Mouse (Mus musculus) forebrain, embryonic 13.5 days (tissue): ENCODE results near the gene Shisa8. TPM values are rescaled to one million over a fixed set of nuclear protein-coding genes. Genes with fewer than 3 reads are reported as not detected.

Experiments
- ATAC-seq: fragments of 200-750 bp; cut with Nextera tagmentation; 2 replicates; pipeline ENCODE4 v1.8.0; 2017
- H3K27ac ChIP-seq: fragments of 300-500 bp; sonication (generic); 2 replicates; pipeline ENCODE4 v1.5.1; 2015; ENCODE audit warnings: inconsistent platforms, mild to moderate bottlenecking, moderate library complexity
- H3K27me3 ChIP-seq: fragments of 300-500 bp; sonication (generic); 2 replicates; pipeline ENCODE4 v1.6.1; 2015; ENCODE audit warnings: mild to moderate bottlenecking, inconsistent platforms
- H3K36me3 ChIP-seq: fragments of 300-500 bp; sonication (generic); 2 replicates; pipeline ENCODE4 v1.6.1; 2015; ENCODE audit warnings: mild to moderate bottlenecking, inconsistent platforms; ENCODE audit not compliant: poor library complexity, severe bottlenecking
- H3K4me1 ChIP-seq: fragments of 300-500 bp; sonication (generic); 2 replicates; pipeline ENCODE4 v1.6.1; 2015; ENCODE audit warnings: inconsistent platforms
- H3K4me2 ChIP-seq: fragments of 300-500 bp; sonication (generic); 2 replicates; pipeline ENCODE4 v1.6.1; 2015; ENCODE audit warnings: inconsistent platforms, mild to moderate bottlenecking, moderate library complexity
- H3K4me3 ChIP-seq: fragments of 300-500 bp; sonication (generic); 2 replicates; pipeline ENCODE4 v1.5.1; 2015; ENCODE audit warnings: mild to moderate bottlenecking, inconsistent platforms
- H3K9ac ChIP-seq: fragments of 300-500 bp; sonication (generic); 2 replicates; pipeline ENCODE4 v1.6.1; 2015; ENCODE audit warnings: mild to moderate bottlenecking, inconsistent platforms
- H3K9me3 ChIP-seq: fragments of 300-500 bp; sonication (generic); replicated peaks from 2 replicates; pipeline ENCODE4 v1.6.1; 2016; ENCODE audit warnings: inconsistent platforms
- WGBS: fragments of 180-500 bp; shearing (Covaris S2); methylation state at CpG from one replicate; pipeline ENCODE4 v1.1.7; 2015; 5-methylcytosine and 5-hydroxymethylcytosine counted together
- polyA plus RNA-seq: library from polyadenylated mRNA; unstranded; fragments of >200 nt; fragmentation: Nextera tagmentation; extraction: Ambion mirVana; gene quantifications from 2 replicates; pipeline ENCODE4 v1.2.1, GENCODE M21; 2015

The Shisa8 gene
- polyA plus RNA-seq, 1 experiment from 2014 or later: 0.74 TPM

GRCm38 (mm10) chr15:82209295-82210050 lies 3.1 kb downstream of the Shisa8 start:
- WGBS: 78% methylated on average over 13 of the region's 13 CpGs

DNA sequence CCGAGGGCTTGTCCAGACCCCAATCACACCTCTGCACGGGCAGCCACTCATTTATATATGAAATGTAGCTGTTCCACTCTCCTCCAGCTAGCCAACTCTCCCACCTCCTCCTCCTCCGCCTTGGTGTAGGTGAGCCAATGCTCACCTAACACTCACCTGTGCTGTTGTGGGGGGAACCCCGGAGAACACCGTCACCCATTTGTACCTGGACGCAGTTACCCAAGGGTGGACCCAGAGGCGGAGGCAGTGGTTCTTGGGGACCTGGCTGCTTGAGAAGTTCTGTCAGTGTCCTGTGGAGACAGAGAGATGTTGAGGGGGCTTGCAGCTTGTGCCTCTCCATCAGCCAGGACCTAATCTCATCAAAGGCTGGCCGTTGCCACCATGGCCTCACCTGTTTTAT lies 4.3 kb downstream of the Shisa8 start:
- H3K27ac ChIP-seq: no peak overlapping the region
- WGBS: 87% methylated on average over 8 of the region's 8 CpGs
- H3K9ac ChIP-seq: no peak overlapping the region
- no peaks in the 10 kb centered on the region for H3K9me3 ChIP-seq
- no peak overlapping the region for H3K4me2 ChIP-seq
- peaks cover 50% of the 10 kb centered on the region for H3K4me1 ChIP-seq
- peaks cover 36% of the 10 kb centered on the region for H3K36me3 ChIP-seq
- peaks cover 85% of the 10 kb centered on the region for H3K27me3 ChIP-seq
- H3K4me3 ChIP-seq: no peak overlapping the region
- ATAC-seq: no peak

More at GRCm38 (mm10) chr15:82209295-82210050, 3.1 kb downstream of the Shisa8 start:
- no peak overlapping the region for H3K9ac ChIP-seq
- no peak overlapping the region for H3K4me2 ChIP-seq
- no peak overlapping the region for H3K27ac ChIP-seq
- H3K9me3 ChIP-seq: no peaks in the 10 kb centered on the region
- H3K27me3 ChIP-seq: peaks cover 93% of the 10 kb centered on the region
- ATAC-seq: no peak
- H3K4me3 ChIP-seq: no peak overlapping the region
- peaks cover 40% of the 10 kb centered on the region for H3K4me1 ChIP-seq
- peaks cover 25% of the 10 kb centered on the region for H3K36me3 ChIP-seq

DNA sequence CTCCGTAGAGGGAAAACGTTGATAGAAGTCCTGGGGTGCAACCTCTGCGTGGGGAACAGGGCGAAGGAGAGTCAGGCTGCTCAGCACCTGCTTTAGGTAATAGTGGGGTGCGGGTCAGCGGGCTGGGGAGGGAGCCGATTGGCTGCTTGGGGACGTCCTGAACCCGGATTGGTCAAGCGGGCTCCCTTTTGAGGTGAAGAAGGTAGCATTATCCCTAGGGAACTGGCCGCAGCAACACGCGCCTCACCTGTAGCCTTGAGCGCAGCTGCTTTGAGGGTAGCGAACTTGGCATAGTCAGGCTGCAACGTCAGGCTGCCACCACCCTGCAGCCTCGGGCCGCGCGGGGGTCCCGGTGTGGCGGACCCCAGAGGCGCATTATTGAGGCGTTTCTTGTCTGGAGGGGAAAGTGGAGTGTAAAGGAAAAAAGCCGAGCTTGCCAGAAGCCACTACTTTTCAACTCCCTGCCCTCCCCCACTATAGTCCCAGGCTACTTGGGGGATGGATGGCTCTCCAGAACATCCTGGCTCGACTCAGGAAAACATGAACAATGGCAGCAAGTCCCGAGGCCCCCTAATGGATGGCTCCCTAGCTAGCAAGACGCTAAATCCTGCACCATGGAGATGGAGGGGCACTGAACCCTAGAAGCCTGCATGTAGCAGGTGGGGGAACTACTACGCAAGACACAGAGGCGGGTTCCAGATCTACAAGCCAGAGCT lies 5.0 kb downstream of the Shisa8 start:
- no peak overlapping the region for H3K27ac ChIP-seq
- H3K4me2 ChIP-seq: peak overlapping the region; percentile 22; the same call in 1 of the 2 replicates
- H3K9me3 ChIP-seq: no peaks in the 10 kb centered on the region
- WGBS: 15% methylated on average over 30 of the region's 30 CpGs
- peaks cover 42% of the 10 kb centered on the region for H3K36me3 ChIP-seq
- H3K9ac ChIP-seq: no peak overlapping the region; the same call in 1 of the 2 replicates
- peak overlapping the region; percentile 9; the same call in 1 of the 2 replicates for H3K4me3 ChIP-seq
- H3K4me1 ChIP-seq: peaks cover 45% of the 10 kb centered on the region
- peaks cover 78% of the 10 kb centered on the region for H3K27me3 ChIP-seq
- no peak for ATAC-seq

DNA sequence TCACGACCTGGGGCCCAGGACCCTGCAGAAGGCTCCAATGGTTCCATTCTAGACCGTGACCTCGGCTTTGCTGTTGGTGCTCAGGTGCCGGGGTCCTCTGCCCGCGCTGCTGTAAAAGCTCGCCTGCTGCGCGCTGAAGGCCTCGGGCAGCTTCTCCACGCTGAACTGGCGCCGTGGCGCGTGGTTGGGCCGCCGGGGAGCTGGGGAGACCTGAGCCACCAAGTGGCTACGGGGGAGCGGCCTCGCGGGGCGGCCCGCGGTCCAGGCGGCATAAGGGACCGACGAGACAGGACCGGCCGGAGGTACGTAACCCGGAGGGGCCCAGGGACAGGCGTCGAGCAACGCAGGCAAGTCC lies 5.5 kb downstream of the Shisa8 start:
- 11% methylated on average over 34 of the region's 34 CpGs for WGBS
- peaks cover 48% of the 10 kb centered on the region for H3K36me3 ChIP-seq
- no peak for ATAC-seq
- peaks cover 72% of the 10 kb centered on the region for H3K27me3 ChIP-seq
- no peak overlapping the region; the same call in 1 of the 2 replicates for H3K9ac ChIP-seq
- no peak overlapping the region for H3K27ac ChIP-seq
- H3K4me3 ChIP-seq: peak overlapping the region; percentile 9; the same call in 1 of the 2 replicates
- H3K9me3 ChIP-seq: no peaks in the 10 kb centered on the region
- H3K4me1 ChIP-seq: peaks cover 40% of the 10 kb centered on the region
- peak overlapping the region; percentile 22; the same call in 1 of the 2 replicates for H3K4me2 ChIP-seq

DNA sequence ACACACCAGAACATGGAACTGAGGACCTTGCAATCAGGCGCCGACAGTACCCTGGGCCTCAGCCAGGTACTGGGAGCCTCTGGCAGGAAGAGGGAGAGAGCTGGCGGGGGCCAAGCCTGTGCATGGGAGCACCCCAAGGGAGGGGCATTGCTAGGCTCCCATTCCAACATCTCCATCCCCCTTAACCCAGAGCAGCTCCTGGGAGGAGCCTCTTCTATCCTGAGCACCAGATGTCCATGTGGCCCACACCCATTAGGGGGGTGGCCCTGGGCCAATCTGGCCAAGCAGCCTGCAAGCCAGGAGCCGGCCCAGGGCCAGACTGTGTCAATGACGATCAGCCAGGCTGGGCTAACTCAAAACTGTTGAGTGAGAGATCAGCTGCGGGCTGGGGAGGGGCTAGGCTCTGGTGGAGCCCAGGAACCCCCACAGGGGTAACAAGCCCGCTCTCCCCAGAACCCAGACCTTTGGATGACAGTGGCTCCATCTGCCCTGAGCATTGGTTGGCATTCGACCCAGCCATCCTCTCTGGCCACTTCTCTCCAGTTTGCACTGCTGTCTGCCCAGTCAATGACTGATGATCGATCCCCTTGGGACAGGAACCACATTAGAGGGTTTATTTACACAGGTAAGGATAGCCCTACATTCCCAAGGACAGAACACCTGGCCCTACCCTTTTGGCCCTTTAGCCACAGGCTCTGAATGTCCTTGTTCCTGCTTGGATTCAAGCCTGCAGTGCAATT lies 6.1 kb downstream of the Shisa8 start:
- Histone ChIP-seq H3K4me3 (no peak overlapping the region), H3K4me2 (no peak overlapping the region), H3K36me3 (peaks cover 53% of the 10 kb centered on the region), H3K27ac (no peak overlapping the region), H3K27me3 (peaks cover 67% of the 10 kb centered on the region), H3K9ac (no peak overlapping the region), H3K4me1 (peaks cover 34% of the 10 kb centered on the region), H3K9me3 (no peaks in the 10 kb centered on the region)
- ATAC-seq: peak; percentile 81
- 54% methylated on average over 9 of the region's 9 CpGs for WGBS

GRCm38 (mm10) chr15:82204680-82205371 lies 7.8 kb downstream of the Shisa8 start:
- WGBS: 62% methylated on average over 10 of the region's 10 CpGs
- Histone ChIP-seq H3K27me3 (peaks cover 50% of the 10 kb centered on the region), H3K4me1 (peaks cover 32% of the 10 kb centered on the region), H3K27ac (peak overlapping the region; percentile 25; the same call in 1 of the 2 replicates), H3K9ac (no peak overlapping the region), H3K36me3 (peaks cover 69% of the 10 kb centered on the region), H3K4me3 (no peak overlapping the region), H3K4me2 (no peak overlapping the region), H3K9me3 (no peaks in the 10 kb centered on the region)
- ATAC-seq: no peak

GRCm38 (mm10) chr15:82203611-82204351 lies 8.8 kb downstream of the Shisa8 start:
- Histone ChIP-seq H3K27ac (peak overlapping the region; percentile 15; the same call in 1 of the 2 replicates), H3K27me3 (peaks cover 40% of the 10 kb centered on the region), H3K4me1 (peaks cover 32% of the 10 kb centered on the region), H3K9me3 (no peaks in the 10 kb centered on the region), H3K36me3 (peaks cover 80% of the 10 kb centered on the region), H3K9ac (no peak overlapping the region), H3K4me2 (no peak overlapping the region), H3K4me3 (no peak overlapping the region)
- 66% methylated on average over 20 of the region's 20 CpGs for WGBS
- ATAC-seq: no peak

DNA sequence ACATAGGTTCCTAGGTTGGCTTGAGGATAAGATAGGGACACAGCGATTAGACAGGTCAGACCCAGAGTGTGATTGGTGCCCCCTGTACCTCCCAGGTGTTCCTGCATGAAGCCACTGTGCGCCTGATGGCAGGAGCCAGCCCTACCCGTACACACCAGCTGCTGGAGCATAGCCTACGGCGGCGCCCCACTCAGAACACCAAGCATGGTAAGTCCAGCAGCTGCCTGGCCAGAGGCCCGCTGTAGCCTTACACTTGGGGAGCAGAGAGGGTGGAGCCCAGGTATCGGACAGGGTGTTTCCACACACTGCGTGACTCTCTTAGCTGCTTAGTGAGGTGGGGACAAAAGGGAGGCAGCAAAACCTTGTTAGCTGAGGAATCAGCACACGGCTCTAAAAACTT lies 9.5 kb downstream of the Shisa8 start:
- ATAC-seq: no peak
- WGBS: 93% methylated on average over 10 of the region's 10 CpGs
- H3K36me3 ChIP-seq: peaks cover 87% of the 10 kb centered on the region

DNA sequence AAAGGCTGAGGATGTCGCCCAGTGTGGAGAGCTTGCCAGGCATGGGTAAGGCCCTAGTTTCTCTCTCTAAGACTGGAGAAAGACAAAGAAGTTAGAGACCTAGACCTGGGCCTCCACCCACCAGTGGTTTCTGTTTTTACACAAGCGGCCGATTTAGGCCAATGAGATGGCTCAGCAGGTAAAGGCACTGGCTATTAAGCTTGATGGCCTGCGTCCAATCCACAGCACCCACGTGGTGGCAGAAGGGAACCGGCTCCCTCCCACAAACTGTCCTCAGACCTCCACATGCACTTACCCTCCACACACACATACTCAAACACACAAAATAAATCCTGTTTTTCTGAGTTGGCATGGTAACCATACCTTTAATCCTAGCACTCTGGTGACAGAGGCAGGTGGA lies 10.5 kb downstream of the Shisa8 start:
- Histone ChIP-seq H3K4me1 (peaks cover 26% of the 10 kb centered on the region), H3K36me3 (peaks cover 96% of the 10 kb centered on the region), H3K4me3 (no peak overlapping the region), H3K9me3 (no peaks in the 10 kb centered on the region), H3K4me2 (no peak overlapping the region), H3K27ac (no peak overlapping the region), H3K27me3 (peaks cover 24% of the 10 kb centered on the region), H3K9ac (no peak overlapping the region)
- WGBS: 93% methylated on average over 6 of the region's 6 CpGs
- ATAC-seq: no peak

More for the DNA sequence above, 9.5 kb downstream of the Shisa8 start:
- H3K27ac ChIP-seq: no peak overlapping the region
- no peak overlapping the region for H3K9ac ChIP-seq
- H3K4me1 ChIP-seq: peaks cover 32% of the 10 kb centered on the region
- H3K4me3 ChIP-seq: no peak overlapping the region
- no peak overlapping the region for H3K4me2 ChIP-seq
- no peaks in the 10 kb centered on the region for H3K9me3 ChIP-seq
- H3K27me3 ChIP-seq: peaks cover 34% of the 10 kb centered on the region

GRCm38 (mm10) chr15:82199546-82199945 lies 13.1 kb downstream of the Shisa8 start:
- WGBS: 86% methylated on average over 12 of the region's 12 CpGs
- Histone ChIP-seq H3K4me1 (peaks cover 9% of the 10 kb centered on the region; the same call in 1 of the 2 replicates), H3K27ac (no peak overlapping the region), H3K4me2 (no peak overlapping the region), H3K9me3 (no peaks in the 10 kb centered on the region), H3K4me3 (no peak overlapping the region), H3K27me3 (no peaks in the 10 kb centered on the region), H3K36me3 (peaks cover 98% of the 10 kb centered on the region), H3K9ac (no peak overlapping the region)
- no peak for ATAC-seq

- Histone ChIP-seq H3K9ac (no peak overlapping the region), H3K9me3 (no peaks in the 10 kb centered on the region), H3K4me2 (no peak overlapping the region), H3K27me3 (no peaks in the 10 kb centered on the region), H3K4me1 (no peaks in the 10 kb centered on the region), H3K36me3 (peaks cover 99% of the 10 kb centered on the region), H3K27ac (no peak overlapping the region), H3K4me3 (no peak overlapping the region)
- WGBS: 90% methylated on average over 7 of the region's 7 CpGs
- no peak for ATAC-seq
Measured at GRCm38 (mm10) chr15:82198342-82198741, 14.3 kb downstream of the Shisa8 start.
